Mouse (Mus musculus): ENCODE results near the gene Snx29. TPM values are rescaled to one million over a fixed set of nuclear protein-coding genes. Genes with fewer than 3 reads are reported as not detected.

The Snx29 gene
- total and polyA plus RNA-seq, 2 experiments, result 2.0 to 10.3 TPM

GRCm38 (mm10) chr16:11652686-11653366 is 330.1 kb downstream of the Snx29 start:
- no peak overlapping the region for H3K9ac ChIP-seq (ENCODE audit: low read depth, low read length)
- peaks cover 3% of the 10 kb centered on the region; the same call in 1 of the 2 replicates for H3K36me3 ChIP-seq (ENCODE audit: control insufficient read depth, insufficient read depth, low read length)
- 68% methylated on average over 2 of the region's 2 CpGs for WGBS
- TF ChIP-seq POLR2A (IDR thresholded peaks at IDR 0.05; ENCODE audit: extremely low read depth, insufficient read depth, low read length), result no peak
- no peak for TF ChIP-seq CTCF (IDR thresholded peaks at IDR 0.05; ENCODE audit: low read depth, low read length)
- H3K27ac ChIP-seq (replicated peaks; ENCODE audit: insufficient read depth, low read depth, low read length), result no peak overlapping the region
- no peaks in the 10 kb centered on the region for H3K79me2 ChIP-seq (ENCODE audit: control insufficient read depth, insufficient read depth, low read length)
- no peaks in the 10 kb centered on the region for H3K27me3 ChIP-seq (ENCODE audit: control insufficient read depth, insufficient read depth, low read length)
- H3K4me3 ChIP-seq (ENCODE audit: insufficient read depth, low read depth, low read length), result no peak overlapping the region
- H3K4me1 ChIP-seq (ENCODE audit: control insufficient read depth, insufficient read depth, low read length), result peaks cover 6% of the 10 kb centered on the region; the same call in 1 of the 2 replicates
- DNase-seq (ENCODE audit: extremely low read depth, low read depth, low spot score), result no peak

- no peak overlapping the region for H3K4me3 ChIP-seq (ENCODE audit: insufficient read depth, low read depth, low read length)
- no peak overlapping the region for H3K27ac ChIP-seq (replicated peaks; ENCODE audit: insufficient read depth, low read depth, low read length)
- H3K27me3 ChIP-seq (ENCODE audit: control insufficient read depth, insufficient read depth, low read length), result no peaks in the 10 kb centered on the region
- no peak for DNase-seq (ENCODE audit: extremely low read depth, low read depth, low spot score)
- peaks cover 5% of the 10 kb centered on the region; the same call in 1 of the 2 replicates for H3K36me3 ChIP-seq (ENCODE audit: control insufficient read depth, insufficient read depth, low read length)
- no peaks in the 10 kb centered on the region for H3K4me1 ChIP-seq (ENCODE audit: control insufficient read depth, insufficient read depth, low read length)
- WGBS, result 84% methylated on average over 3 of the region's 3 CpGs
- H3K9ac ChIP-seq (ENCODE audit: low read depth, low read length), result no peak overlapping the region
- TF ChIP-seq POLR2A (IDR thresholded peaks at IDR 0.05; ENCODE audit: extremely low read depth, insufficient read depth, low read length), result no peak
- no peak for TF ChIP-seq CTCF (IDR thresholded peaks at IDR 0.05; ENCODE audit: low read depth, low read length)
- no peaks in the 10 kb centered on the region for H3K79me2 ChIP-seq (ENCODE audit: control insufficient read depth, insufficient read depth, low read length)
Measured at GRCm38 (mm10) chr16:11655893-11656292, 333.2 kb downstream of the Snx29 start.

GRCm38 (mm10) chr16:11657111-11657510 is 334.4 kb downstream of the Snx29 start:
- Histone ChIP-seq H3K9ac (ENCODE audit: low read depth, low read length) (no peak overlapping the region), H3K4me1 (ENCODE audit: control insufficient read depth, insufficient read depth, low read length) (no peaks in the 10 kb centered on the region), H3K27ac (replicated peaks; ENCODE audit: insufficient read depth, low read depth, low read length) (no peak overlapping the region), H3K4me3 (ENCODE audit: insufficient read depth, low read depth, low read length) (no peak overlapping the region), H3K36me3 (ENCODE audit: control insufficient read depth, insufficient read depth, low read length) (peaks cover 6% of the 10 kb centered on the region; the same call in 1 of the 2 replicates), H3K27me3 (ENCODE audit: control insufficient read depth, insufficient read depth, low read length) (no peaks in the 10 kb centered on the region), H3K79me2 (ENCODE audit: control insufficient read depth, insufficient read depth, low read length) (no peaks in the 10 kb centered on the region)
- no peak for TF ChIP-seq CTCF (IDR thresholded peaks at IDR 0.05; ENCODE audit: low read depth, low read length)
- TF ChIP-seq POLR2A (IDR thresholded peaks at IDR 0.05; ENCODE audit: extremely low read depth, insufficient read depth, low read length), result no peak
- 79% methylated on average over 1 of the region's 1 CpGs for WGBS
- DNase-seq (ENCODE audit: extremely low read depth, low read depth, low spot score), result no peak

- Histone ChIP-seq H3K4me3 (ENCODE audit: insufficient read depth, low read depth, low read length) (no peak overlapping the region), H3K27ac (replicated peaks; ENCODE audit: insufficient read depth, low read depth, low read length) (no peak overlapping the region), H3K4me1 (ENCODE audit: control insufficient read depth, insufficient read depth, low read length) (peaks cover 6% of the 10 kb centered on the region; the same call in 1 of the 2 replicates), H3K27me3 (ENCODE audit: control insufficient read depth, insufficient read depth, low read length) (no peaks in the 10 kb centered on the region), H3K79me2 (ENCODE audit: control insufficient read depth, insufficient read depth, low read length) (no peaks in the 10 kb centered on the region), H3K9ac (ENCODE audit: low read depth, low read length) (no peak overlapping the region), H3K36me3 (ENCODE audit: control insufficient read depth, insufficient read depth, low read length) (peaks cover 6% of the 10 kb centered on the region; the same call in 1 of the 2 replicates)
- DNase-seq (ENCODE audit: extremely low read depth, low read depth, low spot score), result no peak
- TF ChIP-seq POLR2A (IDR thresholded peaks at IDR 0.05; ENCODE audit: extremely low read depth, insufficient read depth, low read length), result no peak
- no peak for TF ChIP-seq CTCF (IDR thresholded peaks at IDR 0.05; ENCODE audit: low read depth, low read length)
- 92% methylated on average over 6 of the region's 6 CpGs for WGBS
Measured at GRCm38 (mm10) chr16:11659111-11659720, 336.5 kb downstream of the Snx29 start.

GRCm38 (mm10) chr16:11664896-11665705 is 342.4 kb downstream of the Snx29 start:
- Histone ChIP-seq H3K36me3 (ENCODE audit: control insufficient read depth, insufficient read depth, low read length) (0 out of 2 replicates have a peak, but pooled peaks cover 3% of the 10 kb centered on the region), H3K4me3 (ENCODE audit: insufficient read depth, low read depth, low read length) (no peak overlapping the region), H3K9ac (ENCODE audit: low read depth, low read length) (no peak overlapping the region), H3K27me3 (ENCODE audit: control insufficient read depth, insufficient read depth, low read length) (no peaks in the 10 kb centered on the region), H3K4me1 (ENCODE audit: control insufficient read depth, insufficient read depth, low read length) (peaks cover 17% of the 10 kb centered on the region), H3K27ac (replicated peaks; ENCODE audit: insufficient read depth, low read depth, low read length) (peak overlapping the region; percentile 60), H3K79me2 (ENCODE audit: control insufficient read depth, insufficient read depth, low read length) (no peaks in the 10 kb centered on the region)
- DNase-seq (ENCODE audit: extremely low read depth, low read depth, low spot score), result peak; percentile 77
- TF ChIP-seq POLR2A (IDR thresholded peaks at IDR 0.05; ENCODE audit: extremely low read depth, insufficient read depth, low read length), result no peak
- no peak for TF ChIP-seq CTCF (IDR thresholded peaks at IDR 0.05; ENCODE audit: low read depth, low read length)
- WGBS, result 81% methylated on average over 13 of the region's 13 CpGs
